Mouse (Mus musculus) left cerebral cortex, adult 11 months (tissue): Measurements from ENCODE around the gene Rest.
A peak's percentile ranks its signal among the peaks of the same experiment; 100 is the strongest.

Experiments
- DNase-seq: peaks from one replicate; pipeline ENCODE4 v3.0.0; 2022; ENCODE audit warnings: low spot score

Gene Rest

GRCm38 (mm10) chr5:77309924-77310772, 44.9 kb downstream of the Rest start, which contains the start of the genes Noa1 and Polr2b:
Gene Noa1 (minus strand): TSS chr5:77310084.
Gene Polr2b (plus strand): TSS chr5:77310147.
- peak; percentile 94 for DNase-seq

- no peak for DNase-seq
These were observed 48.9 kb downstream of the Rest start for GRCm38 (mm10) chr5:77314206-77314605.

GRCm38 (mm10) chr5:77314986-77315385, 49.7 kb downstream of the Rest start:
- no peak for DNase-seq

DNA sequence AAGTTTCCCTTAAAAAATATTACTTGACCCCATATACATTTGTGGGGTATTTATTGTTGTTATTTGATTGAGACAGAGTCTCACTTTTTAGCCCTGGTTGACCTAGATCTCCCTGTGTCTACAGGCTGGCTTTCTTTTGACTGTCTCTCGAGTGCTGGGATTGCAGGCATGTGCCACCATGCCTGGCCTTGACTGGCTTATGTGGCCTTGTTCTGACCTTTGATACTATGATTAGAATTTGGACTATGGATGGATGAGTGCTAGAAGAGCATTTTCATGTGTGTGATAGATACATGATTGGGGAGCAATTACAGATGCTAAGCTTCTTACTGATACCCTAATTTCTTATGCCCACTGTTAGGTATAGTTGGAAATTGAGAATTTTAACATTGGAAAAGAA, 59.6 kb downstream of the Rest start:
- DNase-seq: no peak

DNA sequence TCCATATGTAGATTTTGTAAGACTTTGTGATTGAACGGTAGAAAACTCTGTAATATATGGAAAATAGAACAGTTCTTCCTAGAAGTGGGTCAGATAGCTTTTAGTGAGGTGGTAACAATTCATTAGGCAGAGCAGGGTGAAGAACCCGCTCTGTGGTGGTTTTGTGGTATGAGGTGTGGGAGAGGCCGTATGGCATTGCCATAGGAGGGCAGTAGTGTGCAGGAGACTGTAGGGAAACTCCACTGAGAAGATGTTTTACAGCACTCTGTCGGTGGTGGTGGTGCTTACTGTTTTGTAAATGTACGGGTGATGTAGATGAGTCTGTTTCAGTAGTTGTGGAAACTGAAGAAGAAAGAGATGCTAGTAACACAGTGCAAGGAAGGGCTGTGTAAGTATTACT, 64.9 kb downstream of the Rest start:
- DNase-seq: no peak
